Mouse (Mus musculus) left cerebral cortex, adult 18-20 months (tissue): ENCODE measurements around the gene Cyb561. TPM values are rescaled to one million over a fixed set of nuclear protein-coding genes. Genes with fewer than 3 reads are reported as not detected.

Source experiments
- DNase-seq, 2 experiments: peaks; one replicate each; pipeline ENCODE4 v3.0.0; 2021 to 2022; ENCODE audit warnings: low spot score in 2 of 2, mixed read lengths in 1 of 2
- long read RNA-seq, 2 experiments: library from polyadenylated mRNA; stranded (forward); transcript quantifications; one replicate each; pipeline ENCODE4 v2.0.0; 2021
- total RNA-seq, 2 experiments: library from RNA; stranded (reverse); gene quantifications; 2 replicates each; pipeline ENCODE4 v1.2.3; 2021

Gene Cyb561
- 100 to 1,000 TPM; 102 TPM for total RNA-seq
- long read RNA-seq, experiment 1, transcript Cyb561-201 (6 exons, 2,741 nt) = major isoform, 61 of 176 reads
- long read RNA-seq, experiment 1, partial matches to known transcripts = 11 of 176 reads
- long read RNA-seq, experiment 1, other reads (novel, unspliced or antisense) = 103 of 176 reads
- long read RNA-seq, experiment 2, transcript Cyb561-201 (6 exons, 2,741 nt) = major isoform, 58 of 158 reads
- long read RNA-seq, experiment 2, partial matches to known transcripts = 23 of 158 reads
- long read RNA-seq, experiment 2, other reads (novel, unspliced or antisense) = 72 of 158 reads

DNA sequence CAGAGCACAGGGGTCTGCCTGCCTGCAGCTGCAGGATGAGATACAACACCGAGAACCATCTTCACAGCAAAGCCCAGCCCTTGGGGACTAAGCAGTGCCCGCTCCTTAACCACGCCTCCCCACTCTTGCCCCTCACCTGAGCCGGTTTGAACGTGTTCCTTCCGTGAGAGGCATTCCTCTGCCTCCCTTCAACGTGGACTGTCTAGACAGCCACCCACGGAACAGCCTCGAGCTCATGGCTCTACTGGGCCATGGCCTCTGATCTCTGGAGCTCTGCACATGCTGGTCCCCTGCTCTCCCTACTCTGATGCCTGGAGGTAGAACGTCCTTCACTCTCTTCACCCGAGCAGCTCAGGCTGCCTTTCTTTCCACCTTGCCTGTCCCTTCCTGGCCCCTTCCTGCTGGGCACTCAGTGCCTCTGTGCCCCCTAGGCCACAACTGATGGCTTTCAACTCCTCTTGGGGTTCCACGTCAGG is at the start of gene Cyb561:
Cyb561 (minus strand) TSS at position 426 of the 476 bp plus-strand sequence.
- no peak for DNase-seq

DNA sequence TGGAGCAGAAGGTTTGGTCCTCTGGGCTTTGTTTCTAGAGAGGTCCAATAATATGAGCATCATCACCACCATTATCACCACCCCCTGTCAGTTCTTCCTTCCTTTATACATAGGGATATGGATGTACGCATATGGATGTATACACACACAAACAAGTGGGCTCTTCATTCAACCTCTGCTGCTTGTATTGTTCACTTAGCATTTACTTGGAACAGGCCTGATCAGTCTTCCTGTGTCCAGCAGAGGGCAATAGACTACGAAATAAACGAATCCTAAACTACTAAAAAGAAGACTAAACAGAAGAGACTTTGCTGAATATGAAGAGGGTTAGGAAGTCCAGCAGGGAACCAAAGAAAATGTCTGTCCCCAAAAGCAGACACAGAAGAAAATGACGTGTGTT is 48.6 kb upstream of the Cyb561 start:
- DNase-seq = no peak

DNA sequence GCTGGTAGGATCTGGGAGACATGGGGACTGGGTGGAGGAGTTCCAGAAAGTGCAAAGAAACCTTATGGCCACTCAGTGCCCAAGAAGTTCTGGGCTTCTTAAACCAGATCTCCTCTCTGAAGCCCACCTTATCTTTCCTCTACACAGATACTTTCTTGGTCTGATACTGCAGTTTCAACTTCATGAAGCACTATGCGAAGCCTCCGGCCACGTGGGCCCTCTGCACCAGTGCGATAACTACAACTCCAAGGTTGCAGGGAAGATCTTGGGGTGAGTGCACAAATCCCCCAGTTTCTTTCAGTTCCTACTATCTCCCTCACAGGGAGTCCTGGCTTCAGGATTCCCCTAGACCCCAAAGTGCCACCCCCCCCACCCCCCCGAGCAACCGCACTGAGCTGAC is 46.9 kb upstream of the Cyb561 start:
- DNase-seq = no peak

DNA sequence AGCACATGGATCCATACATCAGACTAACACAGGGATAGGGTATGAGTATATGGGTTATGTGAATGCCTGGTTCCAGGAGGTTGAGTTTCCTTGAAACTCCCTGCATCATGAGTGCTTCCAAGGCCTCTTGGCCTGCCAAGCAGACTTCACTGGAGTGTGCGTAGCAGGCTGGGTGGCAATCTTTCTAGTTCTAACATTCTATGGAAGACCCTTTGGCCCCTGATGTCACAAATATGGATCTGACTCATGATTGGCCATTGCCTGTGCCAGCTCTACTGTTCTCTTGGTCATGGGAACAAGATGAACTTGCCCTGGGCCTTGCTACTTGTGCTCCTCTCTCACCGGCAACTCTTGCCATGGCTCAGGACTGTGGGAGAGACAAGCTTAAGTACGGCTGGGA is 41.2 kb upstream of the Cyb561 start, which contains the start of gene Ace3:
Ace3 (plus strand) TSS at position 301 of the 400 bp plus-strand sequence.
- no peak for DNase-seq

DNA sequence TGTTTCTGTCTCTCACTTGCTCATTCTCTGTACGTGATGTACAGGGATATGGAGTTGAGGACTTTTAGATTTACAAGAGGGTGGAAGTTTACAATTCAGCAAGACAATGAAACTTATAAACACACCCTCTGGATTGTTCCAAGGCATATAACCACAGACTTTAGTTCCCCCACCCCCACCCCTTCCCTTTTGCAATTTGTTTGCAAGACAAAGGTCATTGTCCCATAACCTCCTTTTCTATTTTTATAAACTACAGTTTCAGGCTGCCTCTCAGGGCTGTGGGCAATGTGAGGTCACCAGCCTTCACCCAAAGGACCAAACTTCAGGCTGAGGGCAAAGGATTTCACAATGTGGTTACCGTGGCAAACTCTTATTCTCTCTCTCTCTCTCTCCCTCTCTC is 37.1 kb upstream of the Cyb561 start:
- DNase-seq = no peak

DNA sequence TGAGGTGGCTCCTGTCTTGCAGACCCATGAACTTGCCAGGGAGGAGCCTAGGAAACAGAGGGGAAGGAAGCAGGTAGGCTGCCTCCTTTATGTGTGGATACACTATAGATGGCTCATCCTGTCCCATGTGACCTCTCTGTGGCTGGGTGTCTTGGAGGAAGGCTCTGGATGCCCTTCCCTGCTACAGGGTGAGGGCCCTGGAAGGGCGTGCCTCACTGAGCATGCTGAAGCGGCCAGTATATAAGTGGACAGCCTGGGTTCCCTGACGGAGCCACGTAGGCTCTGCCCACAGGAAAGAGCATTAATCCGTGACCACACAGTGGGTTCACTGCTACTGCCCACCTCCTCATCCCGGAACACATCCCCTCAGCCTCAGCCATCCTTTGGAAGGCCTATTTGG is 36.3 kb upstream of the Cyb561 start:
- no peak for DNase-seq

DNA sequence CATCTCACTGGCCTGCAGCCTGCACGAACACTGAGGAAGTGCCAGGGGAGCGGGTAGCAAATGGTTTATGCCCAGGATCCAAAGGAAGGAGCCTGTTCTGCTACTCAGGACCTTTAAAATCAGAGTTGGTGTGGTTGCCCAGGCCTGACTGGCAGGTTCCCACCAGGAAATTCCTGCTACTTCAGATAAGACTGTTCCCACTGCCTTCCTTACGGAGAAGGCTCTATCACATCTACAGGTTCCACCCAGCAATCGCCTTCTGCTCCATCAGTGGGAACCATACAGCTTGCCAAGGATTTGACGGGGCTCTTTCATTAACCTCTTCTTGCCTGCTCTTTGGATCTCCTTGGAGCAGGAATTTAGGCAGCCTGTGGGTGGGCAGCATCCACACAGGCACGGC is 34.3 kb upstream of the Cyb561 start:
- no peak for DNase-seq

DNA sequence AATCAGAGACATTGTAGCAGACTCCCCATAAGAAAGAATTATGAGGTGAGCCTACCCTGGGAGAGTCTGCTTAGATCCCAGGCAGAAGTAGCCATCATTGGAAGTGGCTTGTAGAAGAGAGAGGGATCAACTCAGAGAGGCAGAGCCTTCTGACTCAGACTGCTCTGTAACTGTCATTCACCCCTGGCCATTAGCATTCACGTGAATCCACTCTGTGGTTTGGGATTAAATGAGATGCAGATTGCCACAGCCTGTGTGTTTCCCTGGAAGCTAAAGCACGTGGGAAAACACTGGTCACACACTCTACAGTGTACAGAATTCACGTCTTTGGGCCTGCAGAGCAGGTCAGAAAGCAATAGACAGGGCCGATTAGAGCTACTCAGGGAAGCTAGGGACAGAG is 31.3 kb upstream of the Cyb561 start:
- DNase-seq = no peak

DNA sequence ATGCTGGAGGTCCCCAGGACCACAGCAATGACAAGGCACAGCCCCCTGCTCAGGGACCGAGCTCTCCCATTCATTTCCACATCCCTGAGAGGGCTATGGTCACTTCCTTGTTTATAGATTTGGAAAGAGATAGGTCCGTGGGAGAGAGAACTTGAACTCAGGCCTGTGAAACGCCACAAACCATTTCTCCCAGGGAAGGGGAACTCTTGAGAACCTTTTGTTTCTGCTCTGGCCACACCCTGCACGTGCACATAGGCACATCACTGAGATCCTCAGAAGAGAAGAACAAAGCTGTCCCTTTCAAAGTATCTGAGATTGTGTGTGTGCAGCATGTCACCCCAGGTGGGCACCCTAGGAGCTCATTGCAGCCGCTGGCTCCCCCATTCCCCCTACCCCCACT is 25.5 kb upstream of the Cyb561 start:
- no peak for DNase-seq

DNA sequence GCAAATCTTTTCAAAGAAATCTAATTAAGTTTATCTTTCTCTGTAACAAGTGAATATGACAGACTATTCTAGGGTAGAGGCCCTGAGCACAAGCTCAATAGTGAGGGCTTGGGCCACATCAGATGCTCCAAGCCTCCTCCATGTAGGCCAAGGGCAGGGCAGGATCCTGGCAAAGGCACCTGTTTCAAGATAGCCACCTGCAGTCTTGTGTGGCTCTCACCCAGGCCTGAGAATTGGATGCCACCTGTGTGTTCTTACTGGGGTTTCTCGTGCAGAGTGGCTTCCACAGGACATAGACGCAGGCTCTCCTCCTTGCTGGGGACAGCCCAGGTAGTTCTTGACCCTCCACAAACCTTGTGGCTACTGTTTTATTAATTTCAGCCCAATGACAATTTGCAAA is 25.1 kb upstream of the Cyb561 start:
- no peak for DNase-seq

DNA sequence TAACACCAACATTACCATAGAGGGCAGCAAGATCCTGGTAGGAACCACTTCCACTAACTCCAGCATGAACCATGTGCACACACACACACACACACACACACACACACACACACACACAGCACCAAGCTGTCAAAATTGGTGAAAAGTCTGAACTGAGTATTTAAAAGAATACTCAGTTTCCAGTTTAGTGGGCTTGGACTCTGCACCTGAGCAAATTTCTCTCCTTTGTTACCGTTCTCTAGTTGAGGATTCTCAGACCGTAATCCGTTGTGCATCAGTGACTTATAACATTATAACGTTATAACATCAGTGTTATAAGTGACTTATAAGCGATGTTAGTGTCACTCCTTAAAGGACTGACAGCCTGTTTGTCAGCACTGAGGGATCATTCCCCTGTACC is 22.5 kb upstream of the Cyb561 start:
- DNase-seq = no peak

DNA sequence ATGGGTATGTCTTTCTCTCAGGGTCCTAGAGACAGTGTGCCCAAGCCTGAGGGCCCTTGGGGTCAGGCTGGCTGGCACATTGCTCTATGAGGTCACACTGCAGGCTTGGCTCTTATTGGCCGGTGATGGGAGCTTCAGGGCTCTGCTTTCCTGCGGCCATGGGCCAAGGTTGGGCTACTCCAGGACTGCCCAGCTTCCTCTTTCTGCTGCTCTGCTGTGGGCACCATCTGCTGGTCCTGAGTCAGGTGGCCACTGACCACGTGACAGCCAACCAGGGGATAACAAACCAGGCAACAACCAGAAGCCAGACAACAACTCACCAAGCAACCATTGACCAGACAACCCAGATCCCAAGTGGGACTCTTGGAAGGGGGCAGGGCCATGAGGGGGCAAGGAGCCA is 21.9 kb upstream of the Cyb561 start:
- no peak for DNase-seq

DNA sequence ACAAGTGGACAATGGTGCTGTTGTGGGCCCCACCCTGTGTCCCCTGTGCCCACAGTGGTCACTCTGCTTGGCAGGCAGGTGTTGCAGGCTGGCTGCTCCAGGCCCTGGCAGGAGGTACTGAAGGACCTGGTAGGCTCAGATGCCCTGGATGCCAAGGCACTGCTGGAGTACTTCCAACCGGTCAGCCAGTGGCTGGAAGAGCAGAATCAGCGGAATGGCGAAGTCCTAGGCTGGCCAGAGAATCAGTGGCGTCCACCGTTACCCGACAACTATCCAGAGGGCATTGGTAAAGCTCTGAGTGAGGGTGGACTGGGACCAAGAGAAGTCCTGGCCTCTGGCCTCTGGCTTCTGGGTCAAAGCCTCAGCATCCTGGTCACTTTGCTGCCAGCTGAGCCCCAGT is 21.5 kb upstream of the Cyb561 start:
- DNase-seq = no peak

DNA sequence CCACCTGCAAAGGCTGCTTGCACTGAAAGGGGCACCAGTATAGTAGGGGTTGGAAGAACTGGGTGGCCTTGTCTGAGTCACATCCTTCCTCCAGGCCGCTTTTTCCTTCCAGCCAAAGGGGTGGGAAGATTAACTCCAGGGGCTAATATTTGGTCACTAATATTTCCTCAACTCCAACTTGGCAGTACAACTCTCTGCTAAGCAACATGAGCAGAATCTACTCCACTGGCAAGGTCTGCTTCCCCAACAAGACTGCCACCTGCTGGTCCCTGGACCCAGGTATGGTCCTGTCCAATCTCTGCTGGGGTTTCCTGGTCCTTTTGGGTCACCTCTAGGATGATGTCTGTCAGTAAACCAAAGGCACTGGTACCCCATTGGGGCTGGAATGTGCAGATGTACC is 16.4 kb upstream of the Cyb561 start:
- peak; percentile 25 to 36 for DNase-seq

DNA sequence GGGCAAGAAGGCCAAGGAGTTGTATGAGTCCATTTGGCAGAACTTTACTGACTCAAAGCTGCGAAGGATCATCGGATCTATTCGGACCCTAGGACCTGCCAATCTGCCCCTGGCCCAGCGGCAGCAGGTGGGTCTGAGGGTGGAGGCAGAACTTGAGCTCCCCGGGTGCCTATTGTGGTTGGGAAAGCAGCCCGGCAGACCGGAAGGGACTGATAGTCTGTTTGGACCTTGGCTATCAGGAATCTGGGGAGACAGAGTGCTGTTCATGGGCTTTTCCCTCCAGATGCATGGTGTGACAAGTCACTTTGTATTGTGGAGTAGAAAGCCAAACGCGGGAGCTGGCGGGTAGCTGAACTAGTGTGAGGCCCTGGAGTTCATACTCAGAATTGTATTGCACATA is 15.8 kb upstream of the Cyb561 start:
- DNase-seq = no peak

DNA sequence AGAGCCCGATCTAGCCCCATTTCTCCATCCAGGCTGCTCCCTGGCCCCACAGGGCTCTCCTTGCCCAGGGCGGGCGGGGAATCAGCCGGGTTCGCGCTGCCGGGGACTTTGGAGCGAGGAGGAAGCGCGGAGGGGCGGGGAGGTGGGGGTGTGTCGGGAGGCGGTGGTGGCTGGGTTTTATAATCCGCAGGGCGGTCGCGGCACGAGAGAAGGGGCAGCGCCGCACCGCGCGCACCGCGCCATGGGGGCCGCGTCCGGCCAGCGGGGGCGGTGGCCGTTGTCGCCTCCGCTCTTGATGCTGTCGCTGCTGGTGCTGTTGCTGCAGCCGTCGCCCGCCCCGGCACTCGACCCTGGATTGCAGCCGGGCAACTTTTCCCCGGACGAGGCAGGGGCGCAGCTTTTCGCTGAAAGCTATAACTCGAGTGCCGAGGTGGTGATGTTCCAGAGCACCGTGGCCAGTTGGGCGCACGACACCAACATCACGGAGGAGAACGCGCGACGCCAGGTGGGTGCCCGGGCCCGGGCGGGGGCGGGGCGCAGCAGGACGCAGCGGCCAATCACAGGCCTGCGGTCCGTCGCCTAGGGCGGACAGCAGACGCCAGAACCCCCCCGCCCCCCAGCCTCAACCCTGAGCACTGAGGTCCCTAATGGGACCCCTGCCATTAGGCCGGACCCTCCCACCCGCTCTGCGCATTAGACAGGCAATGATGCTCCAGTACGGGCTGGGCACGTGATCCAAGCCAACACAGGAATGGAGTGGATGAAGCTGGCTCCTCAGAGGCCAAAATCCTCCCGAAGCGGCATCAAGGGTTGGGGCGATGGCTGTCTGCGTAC is 14.8 kb upstream of the Cyb561 start, which contains the start of gene Ace:
Ace (plus strand) TSS at position 205 of the 834 bp plus-strand sequence.
- peak; percentile 21 to 32 for DNase-seq

DNA sequence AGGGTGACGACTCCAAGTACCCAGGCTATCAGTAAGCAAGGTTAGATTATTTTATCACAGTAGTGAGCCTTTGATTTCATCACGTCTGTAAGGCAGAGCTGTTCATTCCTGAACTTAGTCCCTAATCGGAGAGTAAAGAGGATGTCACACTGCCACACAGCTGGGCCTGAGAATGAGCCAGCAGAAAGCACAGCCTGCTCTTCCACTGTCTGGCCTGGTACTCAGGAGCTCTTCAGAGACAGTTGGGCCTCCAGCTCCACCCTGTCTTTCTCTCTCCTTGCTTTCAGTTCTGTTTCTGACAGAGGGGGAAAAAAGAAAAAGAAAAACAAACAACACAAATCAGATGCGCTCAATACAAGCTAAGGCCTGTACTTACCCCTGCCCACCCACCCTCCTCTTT is 13.2 kb upstream of the Cyb561 start:
- no peak for DNase-seq

DNA sequence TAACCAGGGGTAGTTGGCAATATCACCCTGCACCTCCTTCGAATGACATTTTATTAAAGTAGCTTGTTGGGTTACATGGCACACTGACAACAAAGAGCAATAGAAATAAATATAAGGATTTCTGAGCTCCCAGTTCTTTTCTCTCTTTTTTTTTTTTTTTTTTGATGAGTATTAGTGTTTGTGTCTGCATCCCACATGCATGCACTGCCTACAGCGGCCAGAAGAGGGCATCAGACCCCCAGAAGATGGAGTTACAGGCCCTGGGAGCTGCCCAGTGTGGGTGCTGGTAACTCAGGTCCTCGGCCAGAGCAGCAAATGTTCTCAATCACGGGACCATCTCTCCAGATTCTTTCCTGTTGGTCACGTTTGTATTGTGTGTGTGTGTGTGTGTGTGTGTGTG is 11.6 kb upstream of the Cyb561 start:
- DNase-seq = no peak

DNA sequence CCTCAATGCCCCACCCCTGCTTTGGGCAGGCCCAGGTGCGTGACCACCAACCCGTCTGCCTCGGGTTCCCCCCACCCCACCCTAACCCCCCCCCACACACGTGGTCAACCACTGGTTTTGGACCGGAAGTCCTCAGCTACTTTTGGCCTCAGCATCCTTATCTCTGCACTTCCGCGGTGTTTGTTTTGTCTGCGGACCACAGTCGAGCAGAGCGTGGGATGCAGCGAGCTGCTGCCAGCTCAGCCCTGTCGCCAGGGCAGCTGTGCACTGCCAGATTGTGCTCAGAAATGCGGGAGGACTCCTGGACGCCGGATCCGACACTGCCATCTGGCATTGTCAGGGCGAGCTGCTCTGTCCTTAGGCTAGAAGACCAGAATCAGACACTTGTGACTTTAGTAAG is 6.2 kb upstream of the Cyb561 start:
- DNase-seq = peak; percentile 42 to 61

DNA sequence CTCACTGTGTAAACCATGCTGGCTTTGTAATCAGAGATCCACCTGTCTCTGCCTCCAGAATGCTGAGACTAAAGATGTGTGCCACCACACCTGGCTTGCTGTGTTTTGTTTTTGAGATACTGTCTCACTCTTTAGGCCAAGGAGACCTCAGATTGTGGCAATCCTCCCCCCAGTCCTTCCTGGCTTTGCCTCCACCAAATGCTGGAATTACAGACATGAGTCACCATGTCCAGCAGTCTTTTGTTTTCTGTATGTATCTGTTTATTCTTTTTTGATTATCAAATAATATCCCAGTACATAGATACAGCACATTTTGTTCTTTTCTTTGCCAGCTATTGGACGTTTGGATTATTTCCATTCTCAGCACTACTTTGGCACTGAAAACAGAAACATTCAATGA is 5.4 kb upstream of the Cyb561 start:
- DNase-seq = no peak

DNA sequence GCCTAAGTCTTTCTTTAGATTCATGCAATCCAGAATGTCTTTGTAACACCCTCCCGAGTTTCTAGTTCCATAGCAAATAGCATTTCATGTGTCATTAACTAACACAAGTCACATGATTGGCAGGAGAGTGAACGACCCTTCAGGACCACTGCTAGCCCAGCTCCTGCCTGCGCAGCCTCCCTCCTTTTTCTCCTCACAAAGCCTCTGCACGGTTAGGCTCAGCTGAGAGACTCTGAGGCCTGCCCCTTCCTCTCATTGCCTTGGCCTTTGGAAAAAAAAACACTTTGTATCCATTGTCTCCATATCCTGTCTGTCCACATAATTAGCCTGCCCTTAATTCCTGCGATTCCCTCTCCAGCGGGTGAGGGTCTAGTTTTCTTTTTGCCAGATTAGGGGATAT is 4.4 kb upstream of the Cyb561 start:
- DNase-seq = no peak

DNA sequence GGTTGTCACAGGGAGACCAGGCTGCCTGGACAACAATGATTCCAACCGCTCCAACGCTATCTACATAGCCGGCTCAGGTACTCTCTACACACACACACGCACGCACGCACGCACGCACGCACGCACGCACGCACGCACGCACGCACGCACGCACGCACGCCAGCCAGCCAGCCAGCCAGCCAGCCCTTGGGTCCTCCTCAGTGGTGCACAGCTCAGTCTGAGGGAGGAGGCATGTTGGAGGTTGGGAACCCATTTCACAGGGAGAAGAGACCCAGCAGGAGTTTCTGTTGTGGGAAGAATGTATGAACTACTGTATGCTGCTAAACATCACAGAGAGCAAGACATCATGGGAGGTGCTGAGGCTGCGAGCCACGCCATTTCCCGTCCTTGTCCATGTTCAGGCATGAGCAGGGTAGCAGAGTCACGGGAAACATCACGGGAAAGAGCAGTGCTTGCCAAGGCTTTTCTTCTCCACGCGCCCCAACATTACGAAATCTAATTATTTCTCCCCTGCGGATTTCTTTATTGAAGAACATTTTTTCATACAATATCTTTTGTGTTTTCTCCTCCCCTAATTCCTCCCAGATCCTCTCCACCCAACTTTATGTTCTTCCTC is 2.8 kb upstream of the Cyb561 start:
- DNase-seq = no peak
